Comparison of ENCODE assay signal across 7 mouse cellular contexts in the genomic region with DNA sequence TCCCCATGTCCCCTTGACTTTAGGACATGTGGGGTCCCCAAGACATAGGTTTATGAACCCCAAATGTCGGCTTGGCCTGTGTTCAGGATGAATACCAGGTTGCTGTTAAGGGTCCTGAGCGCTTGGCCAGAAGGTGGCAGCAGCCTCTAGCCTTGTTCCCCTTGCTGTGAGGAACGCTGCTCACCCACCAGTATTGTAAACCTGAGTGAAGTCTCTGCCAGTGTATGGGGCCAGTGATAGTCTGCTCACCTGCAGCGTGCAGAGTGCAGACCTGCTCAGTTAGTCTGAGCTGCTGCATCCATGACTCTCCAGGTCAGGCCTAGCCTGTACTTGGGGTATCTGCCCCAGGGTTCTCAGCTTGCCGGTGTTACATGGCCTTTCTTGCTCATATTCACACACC. TPM values are rescaled to one million over a fixed set of nuclear protein-coding genes. Genes with fewer than 3 reads are reported as not detected.
A peak's percentile ranks its signal among the peaks of the same experiment; 100 is the strongest.
DNase-seq lines count a peak whose midpoint lies in the region; ATAC-seq and TF ChIP-seq lines count a peak whose summit lies in the region.

No protein-coding gene starts in this region.

- intact Hi-C loops in gastrocnemius, postnatal 36 days (cut with DNase I) = loop anchor here (1.0 to 2.0 kb wide), 2 partner anchors 32 to 60 kb away; no protein-coding TSS in a partner anchor
- intact Hi-C loops in left cerebral cortex, postnatal 14 days (cut with DNase I) = loop anchor here (1.0 kb wide), 2 partner anchors 32 to 60 kb away; no protein-coding TSS in a partner anchor

- peak; percentile 71 for ATAC-seq in intestine, embryonic 15.5 days
- ATAC-seq in megakaryocyte progenitor cell, adult 5-6 weeks (replicated peaks; ENCODE audit: poor library complexity) = peak; percentile 68

- peaks cover 6% of the 10 kb centered on the region; the same call in 1 of the 2 replicates for H3K4me1 ChIP-seq in cortical plate, adult 2 months (ENCODE audit: control insufficient read depth, insufficient read depth, low read length)
- H3K4me1 ChIP-seq in intestine, embryonic 15.5 days (replicated peaks) = peaks cover 32% of the 10 kb centered on the region

- TF ChIP-seq CTCF in cortical plate, adult 2 months (IDR thresholded peaks at IDR 0.05; ENCODE audit: extremely low read depth, insufficient read depth, low read length) = peak; percentile 95

- DNase-seq in ZHBTc4 (ENCODE audit: low read depth, low spot score) = peak; percentile 51
- peak; percentile 62 to 69 for DNase-seq in gastrocnemius, postnatal 36 days
- peak; percentile 82 to 84 for DNase-seq in left cerebral cortex, postnatal 14 days (ENCODE audit: low spot score in 2 of 2)
- peak; percentile 73 for DNase-seq in right cerebral cortex, postnatal 25 days

- peak overlapping the region; percentile 82; the same call in 1 of the 2 replicates for H3K4me3 ChIP-seq in cortical plate, adult 2 months (ENCODE audit: insufficient read depth, low read length)
- H3K4me3 ChIP-seq in intestine, embryonic 15.5 days (replicated peaks) = no peak overlapping the region

- no peak overlapping the region for H3K9ac ChIP-seq in intestine, embryonic 15.5 days

- 33% methylated on average over 5 of the region's 5 CpGs for WGBS in intestine, embryonic 15.5 days

- no peak overlapping the region for H3K27ac ChIP-seq in cortical plate, adult 2 months (ENCODE audit: insufficient read depth, low read length)
- H3K27ac ChIP-seq in intestine, embryonic 15.5 days = no peak overlapping the region

- H3K9me3 ChIP-seq in intestine, embryonic 15.5 days = no peaks in the 10 kb centered on the region

- TF ChIP-seq POLR2A in cortical plate, adult 2 months (IDR thresholded peaks at IDR 0.05; ENCODE audit: extremely low read depth, insufficient read depth, low read length) = no peak

- peak overlapping the region; percentile 90; the same call in 1 of the 2 replicates for H3K4me2 ChIP-seq in intestine, embryonic 15.5 days (replicated peaks)

- peaks cover 15% of the 10 kb centered on the region; the same call in 1 of the 2 replicates for H3K27me3 ChIP-seq in intestine, embryonic 15.5 days (replicated peaks)

- H3K36me3 ChIP-seq in intestine, embryonic 15.5 days = no peaks in the 10 kb centered on the region

RNA-seq across cellular contexts. Expression of gene Ramp1, which starts 0.5 kb away (rescaled TPM):
- 76.5 and 76.6 TPM in 2 replicates for polyA plus RNA-seq in cortical plate, adult 2 months (2012; rRNA removed)
- total RNA-seq in gastrocnemius, postnatal 36 days (2021) = 10 to 100 TPM; 21.1 to 23.7 TPM
- polyA plus RNA-seq in intestine, embryonic 15.5 days (2015; fragmentation: Nextera tagmentation; extraction: Ambion mirVana) = 7.9 and 9.4 TPM in 2 replicates
- total RNA-seq in left cerebral cortex, postnatal 14 days (2021) = 10 to 100 TPM; 48.3 to 48.8 TPM
- 184 and 191 TPM in 2 replicates for total RNA-seq in megakaryocyte progenitor cell, adult 5-6 weeks (2015)
- total RNA-seq in megakaryocyte progenitor cell, adult 5-6 weeks (2017) = 174 and 180 TPM in 2 replicates

RNA-seq across cellular contexts. Expression of gene Rbm44, which starts 34.2 kb away (rescaled TPM):
- polyA plus RNA-seq in cortical plate, adult 2 months (2012; rRNA removed) = 0.04 TPM in 1 of 2 replicates, not detected in the other
- not detected for total RNA-seq in gastrocnemius, postnatal 36 days (2021)
- 0.67 and 0.68 TPM in 2 replicates for polyA plus RNA-seq in intestine, embryonic 15.5 days (2015; fragmentation: Nextera tagmentation; extraction: Ambion mirVana)
- not detected for total RNA-seq in left cerebral cortex, postnatal 14 days (2021)
- total RNA-seq in megakaryocyte progenitor cell, adult 5-6 weeks (2015) = 3.9 and 5.3 TPM in 2 replicates
- total RNA-seq in megakaryocyte progenitor cell, adult 5-6 weeks (2017) = 6.4 and 6.5 TPM in 2 replicates

Comparison
In these comparisons a context has a peak if more than half of its experiments do, and no peak if none do; other contexts are left out.
1. RNA of gene Rbm44, which starts 34.2 kb away (total RNA-seq): 3.9 to 6.5 TPM in megakaryocyte progenitor cell, adult 5-6 weeks; not detected in left cerebral cortex, postnatal 14 days and not detected in gastrocnemius, postnatal 36 days; every median in the first group is over 4 times any median in the second.
2. Peak in every context shown above with its lines, with median percentiles within 50 percentile points of each other: DNase-seq.